Mouse (Mus musculus): Measurements from ENCODE around the gene Tars2. TPM values are rescaled to one million over a fixed set of nuclear protein-coding genes. Genes with fewer than 3 reads are reported as not detected.
A peak's percentile ranks its signal among the peaks of the same experiment; 100 is the strongest.

Gene Tars2
- total and polyA plus RNA-seq, 3 experiments = 31.3 to 45.3 (median 42.1) TPM

DNA sequence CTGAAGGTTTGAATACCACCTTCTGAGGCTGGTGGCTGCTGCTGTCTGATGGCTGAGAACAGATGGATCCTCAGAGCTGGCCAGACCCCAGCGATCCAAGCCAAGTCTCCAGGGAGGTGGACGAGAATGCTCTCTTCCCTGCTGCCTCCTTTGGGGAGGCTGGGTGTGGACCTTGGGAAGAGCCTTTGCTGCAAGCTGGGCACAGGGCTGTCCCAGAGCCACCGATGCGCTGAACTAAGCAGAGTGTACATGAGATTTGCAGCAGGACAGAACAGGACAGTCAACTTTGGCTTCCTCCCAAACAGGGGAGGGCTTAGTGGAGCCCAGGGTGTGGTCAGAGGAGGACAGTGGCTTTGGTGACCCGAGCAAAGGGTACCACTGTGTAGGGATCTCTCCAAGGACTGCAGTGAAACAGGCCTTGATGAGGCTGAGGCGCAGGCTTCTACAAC lies 59.7 kb downstream of the Tars2 start:
- H3K79me2 ChIP-seq (replicated peaks; ENCODE audit: control insufficient read depth, insufficient read depth, low read length) = no peaks in the 10 kb centered on the region
- no peak overlapping the region for H3K4me3 ChIP-seq
- H3K9ac ChIP-seq (ENCODE audit: low read depth, low read length) = no peak overlapping the region
- H3K4me1 ChIP-seq (ENCODE audit: control insufficient read depth, insufficient read depth, low read length) = peaks cover 23% of the 10 kb centered on the region
- no peak for TF ChIP-seq EP300 (IDR thresholded peaks at IDR 0.05; ENCODE audit: insufficient read depth, low read depth, low read length)
- TF ChIP-seq POLR2A (IDR thresholded peaks at IDR 0.05; ENCODE audit: insufficient read depth, low read depth, low read length) = 0 out of 2 replicates have a peak, but pooled peaks have one; percentile 9
- no peak for TF ChIP-seq CTCF (IDR thresholded peaks at IDR 0.05)
- H3K36me3 ChIP-seq (ENCODE audit: control insufficient read depth, insufficient read depth, low read length) = peaks cover 9% of the 10 kb centered on the region
- peak overlapping the region; percentile 77 for H3K27ac ChIP-seq
- DNase-seq = peak; percentile 54 to 57
- 34% methylated on average over 6 of the region's 6 CpGs for WGBS
- no peaks in the 10 kb centered on the region for H3K27me3 ChIP-seq (ENCODE audit: control insufficient read depth, insufficient read depth, low read length)
- intact Hi-C loops (cut with DNase I) = loop anchor here (5.0 kb wide), 1 partner anchor 117 kb away; the partner anchor contains the start of gene Rprd2

- Histone ChIP-seq H3K79me2 (replicated peaks; ENCODE audit: control insufficient read depth, insufficient read depth, low read length) (no peaks in the 10 kb centered on the region), H3K36me3 (ENCODE audit: control insufficient read depth, insufficient read depth, low read length) (peaks cover 20% of the 10 kb centered on the region), H3K27ac (no peak overlapping the region), H3K4me1 (ENCODE audit: control insufficient read depth, insufficient read depth, low read length) (peaks cover 38% of the 10 kb centered on the region), H3K27me3 (ENCODE audit: control insufficient read depth, insufficient read depth, low read length) (no peaks in the 10 kb centered on the region), H3K9ac (ENCODE audit: low read depth, low read length) (no peak overlapping the region), H3K4me3 (no peak overlapping the region)
- DNase-seq = no peak
- intact Hi-C loops (cut with DNase I) = no loop called here
- TF ChIP-seq CTCF (IDR thresholded peaks at IDR 0.05) = no peak
- no peak for TF ChIP-seq POLR2A (IDR thresholded peaks at IDR 0.05; ENCODE audit: insufficient read depth, low read depth, low read length)
- no peak for TF ChIP-seq EP300 (IDR thresholded peaks at IDR 0.05; ENCODE audit: insufficient read depth, low read depth, low read length)
- 98% methylated on average over 4 of the region's 4 CpGs for WGBS
Measured at GRCm38 (mm10) chr3:95698286-95698685, 61.7 kb downstream of the Tars2 start.

GRCm38 (mm10) chr3:95696360-95696759 lies 63.6 kb downstream of the Tars2 start:
- Histone ChIP-seq H3K9ac (ENCODE audit: low read depth, low read length) (no peak overlapping the region), H3K4me1 (ENCODE audit: control insufficient read depth, insufficient read depth, low read length) (peaks cover 38% of the 10 kb centered on the region)

DNA sequence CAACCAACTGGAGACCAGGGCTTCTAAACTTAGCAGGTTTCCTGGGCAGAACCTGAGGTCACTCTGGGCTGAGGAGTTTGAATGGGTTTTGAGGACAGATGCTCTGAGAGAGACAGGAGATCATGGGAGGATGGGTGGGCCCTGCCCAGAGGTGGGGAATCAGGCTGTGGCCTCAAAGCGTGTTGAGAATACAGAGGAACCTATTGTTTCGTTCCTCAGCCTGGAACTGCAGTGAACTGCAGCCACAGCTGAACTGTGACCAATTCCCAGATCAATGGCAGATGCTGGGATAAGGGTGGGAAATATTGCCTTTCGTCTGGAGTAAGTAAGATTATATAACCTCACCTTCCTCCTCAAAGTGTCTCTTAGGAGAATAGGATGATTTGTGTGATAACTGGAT lies 64.2 kb downstream of the Tars2 start:
- peaks cover 12% of the 10 kb centered on the region; the same call in 1 of the 2 replicates for H3K36me3 ChIP-seq (ENCODE audit: control insufficient read depth, insufficient read depth, low read length)
- 70% methylated on average over 3 of the region's 3 CpGs for WGBS
- intact Hi-C loops (cut with DNase I) = loop anchor here (2.0 kb wide), 1 partner anchor 21 kb away; no protein-coding TSS in a partner anchor
- H3K27me3 ChIP-seq (ENCODE audit: control insufficient read depth, insufficient read depth, low read length) = no peaks in the 10 kb centered on the region
- peaks cover 36% of the 10 kb centered on the region for H3K4me1 ChIP-seq (ENCODE audit: control insufficient read depth, insufficient read depth, low read length)
- peak overlapping the region; percentile 14; the same call in 1 of the 2 replicates for H3K9ac ChIP-seq (ENCODE audit: low read depth, low read length)
- H3K79me2 ChIP-seq (replicated peaks; ENCODE audit: control insufficient read depth, insufficient read depth, low read length) = no peaks in the 10 kb centered on the region
- TF ChIP-seq EP300 (IDR thresholded peaks at IDR 0.05; ENCODE audit: insufficient read depth, low read depth, low read length) (no peak), CTCF (IDR thresholded peaks at IDR 0.05) (no peak), POLR2A (IDR thresholded peaks at IDR 0.05; ENCODE audit: insufficient read depth, low read depth, low read length) (no peak)
- H3K4me3 ChIP-seq = no peak overlapping the region
- DNase-seq = peak in 1 of 2 experiments; percentile 28
- H3K27ac ChIP-seq = peak overlapping the region; percentile 89

More at GRCm38 (mm10) chr3:95696360-95696759, 63.6 kb downstream of the Tars2 start:
- no peaks in the 10 kb centered on the region for H3K27me3 ChIP-seq (ENCODE audit: control insufficient read depth, insufficient read depth, low read length)
- H3K79me2 ChIP-seq (replicated peaks; ENCODE audit: control insufficient read depth, insufficient read depth, low read length) = no peaks in the 10 kb centered on the region
- H3K36me3 ChIP-seq (ENCODE audit: control insufficient read depth, insufficient read depth, low read length) = peaks cover 16% of the 10 kb centered on the region
- DNase-seq = peak; percentile 21 to 39
- H3K4me3 ChIP-seq = no peak overlapping the region
- TF ChIP-seq EP300 (IDR thresholded peaks at IDR 0.05; ENCODE audit: insufficient read depth, low read depth, low read length) (no peak), CTCF (IDR thresholded peaks at IDR 0.05) (no peak), POLR2A (IDR thresholded peaks at IDR 0.05; ENCODE audit: insufficient read depth, low read depth, low read length) (no peak)
- intact Hi-C loops (cut with DNase I) = no loop called here
- WGBS = 53% methylated on average over 7 of the region's 7 CpGs
- peak overlapping the region; percentile 89 for H3K27ac ChIP-seq

DNA sequence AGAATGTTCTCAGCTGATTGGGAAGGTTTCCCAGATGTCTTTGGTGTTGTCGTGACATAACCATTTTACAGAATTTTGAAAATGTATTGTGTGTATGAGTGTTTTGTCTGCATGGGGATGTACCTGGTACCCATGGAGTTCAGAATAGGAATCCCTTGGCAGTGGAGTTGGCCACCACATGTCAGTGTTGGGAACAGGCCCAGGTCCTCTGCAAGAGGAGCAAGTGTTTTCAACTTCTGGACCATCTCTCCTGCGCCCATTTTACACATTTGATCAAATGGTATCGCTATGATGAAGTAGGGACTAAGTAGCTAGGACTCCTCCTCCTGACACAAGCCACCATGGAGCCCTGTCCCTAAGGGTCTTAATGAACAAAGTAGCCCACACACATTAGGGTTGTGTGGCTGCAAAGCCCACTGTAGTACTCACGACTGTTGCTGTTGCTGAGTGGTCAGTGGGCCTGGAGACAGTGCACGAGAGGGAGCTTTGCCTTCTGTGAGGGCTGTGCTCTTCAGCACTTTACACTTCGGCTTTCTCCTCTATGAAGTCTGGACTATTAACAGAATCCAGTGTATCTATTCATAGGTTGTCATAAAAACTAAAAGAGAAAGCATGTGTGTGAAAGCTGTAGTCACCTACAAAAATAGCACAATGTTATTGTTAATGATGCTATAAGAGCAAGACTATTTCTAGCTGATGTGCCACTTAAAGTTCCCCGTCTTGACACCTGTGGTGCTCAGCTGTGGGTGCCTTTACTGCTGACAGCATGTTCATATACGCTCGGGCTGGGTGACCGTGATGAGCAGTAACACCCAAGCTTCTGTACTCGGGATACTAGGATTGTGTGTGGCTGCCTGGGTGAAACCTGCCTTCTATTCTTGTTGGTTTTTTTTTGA lies 65.0 kb downstream of the Tars2 start:
- WGBS = 63% methylated on average over 11 of the region's 11 CpGs
- Histone ChIP-seq H3K4me3 (no peak overlapping the region), H3K4me1 (ENCODE audit: control insufficient read depth, insufficient read depth, low read length) (peaks cover 32% of the 10 kb centered on the region), H3K27me3 (ENCODE audit: control insufficient read depth, insufficient read depth, low read length) (no peaks in the 10 kb centered on the region), H3K36me3 (ENCODE audit: control insufficient read depth, insufficient read depth, low read length) (peaks cover 12% of the 10 kb centered on the region; the same call in 1 of the 2 replicates), H3K9ac (ENCODE audit: low read depth, low read length) (peak overlapping the region; percentile 64), H3K79me2 (replicated peaks; ENCODE audit: control insufficient read depth, insufficient read depth, low read length) (no peaks in the 10 kb centered on the region), H3K27ac (peak overlapping the region; percentile 89)
- peak; percentile 43 to 51 for DNase-seq
- intact Hi-C loops (cut with DNase I) = loop anchor here (2.0 kb wide), 1 partner anchor 20 kb away; no protein-coding TSS in a partner anchor
- 0 out of 2 replicates have a peak, but pooled peaks have one; percentile 35 for TF ChIP-seq POLR2A (IDR thresholded peaks at IDR 0.05; ENCODE audit: insufficient read depth, low read depth, low read length)
- no peak for TF ChIP-seq EP300 (IDR thresholded peaks at IDR 0.05; ENCODE audit: insufficient read depth, low read depth, low read length)
- no peak for TF ChIP-seq CTCF (IDR thresholded peaks at IDR 0.05)
